Mouse (Mus musculus) 3134 (cell line): ENCODE measurements at regions not wholly inside any gene's neighbourhood (a gene's known extent, or its start where the extent isn't known, plus 50 kb on each side); places are given as distances from the start of the nearest gene placed in this dataset.

Source experiments
- DNase-seq: peaks from one replicate; pipeline ENCODE4 v3.0.0-alpha.2; 2011; ENCODE audit warnings: low spot score; ENCODE audit not compliant: insufficient read length; ENCODE audit errors: extremely low read depth

DNA sequence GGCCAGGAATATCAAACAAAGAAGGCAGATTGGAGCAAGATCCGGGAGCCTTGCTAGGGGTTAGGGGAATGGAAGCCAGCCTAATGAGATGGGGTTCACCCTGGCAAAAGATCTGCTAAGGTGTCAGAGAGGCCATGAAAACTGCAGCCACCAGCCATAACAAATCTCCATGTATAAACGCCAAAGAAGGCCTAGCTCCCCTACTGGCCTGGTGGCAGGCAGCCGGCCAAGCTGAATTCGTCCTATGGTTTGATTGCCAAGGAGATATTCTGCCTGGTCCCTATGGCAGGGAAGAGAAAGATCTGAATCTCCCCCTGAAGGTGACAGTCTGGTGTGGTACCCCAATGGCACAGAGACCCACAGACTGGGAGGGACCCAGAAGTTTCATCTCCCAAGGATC is 104.8 kb upstream of the E030018B13Rik start:
- no peak for DNase-seq

DNA sequence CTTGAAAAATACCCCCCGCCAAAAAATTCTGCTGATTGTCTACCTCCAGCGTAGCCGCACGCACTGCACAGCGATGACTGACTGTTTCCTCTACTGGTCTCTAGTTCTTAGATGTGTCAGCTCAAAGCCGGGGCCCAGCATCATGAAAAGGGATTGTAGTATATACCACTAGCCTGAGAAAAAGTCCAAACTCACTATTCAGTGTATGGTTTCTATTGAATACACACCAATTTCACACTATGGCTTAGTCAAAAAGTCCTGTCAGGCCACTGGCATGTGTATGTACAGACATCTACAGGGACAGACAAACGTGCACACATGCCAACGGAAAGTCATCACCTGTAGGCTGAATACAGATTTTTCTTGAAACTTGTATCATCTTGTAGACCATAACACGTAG is 101.1 kb upstream of the E030018B13Rik start:
- DNase-seq = no peak

DNA sequence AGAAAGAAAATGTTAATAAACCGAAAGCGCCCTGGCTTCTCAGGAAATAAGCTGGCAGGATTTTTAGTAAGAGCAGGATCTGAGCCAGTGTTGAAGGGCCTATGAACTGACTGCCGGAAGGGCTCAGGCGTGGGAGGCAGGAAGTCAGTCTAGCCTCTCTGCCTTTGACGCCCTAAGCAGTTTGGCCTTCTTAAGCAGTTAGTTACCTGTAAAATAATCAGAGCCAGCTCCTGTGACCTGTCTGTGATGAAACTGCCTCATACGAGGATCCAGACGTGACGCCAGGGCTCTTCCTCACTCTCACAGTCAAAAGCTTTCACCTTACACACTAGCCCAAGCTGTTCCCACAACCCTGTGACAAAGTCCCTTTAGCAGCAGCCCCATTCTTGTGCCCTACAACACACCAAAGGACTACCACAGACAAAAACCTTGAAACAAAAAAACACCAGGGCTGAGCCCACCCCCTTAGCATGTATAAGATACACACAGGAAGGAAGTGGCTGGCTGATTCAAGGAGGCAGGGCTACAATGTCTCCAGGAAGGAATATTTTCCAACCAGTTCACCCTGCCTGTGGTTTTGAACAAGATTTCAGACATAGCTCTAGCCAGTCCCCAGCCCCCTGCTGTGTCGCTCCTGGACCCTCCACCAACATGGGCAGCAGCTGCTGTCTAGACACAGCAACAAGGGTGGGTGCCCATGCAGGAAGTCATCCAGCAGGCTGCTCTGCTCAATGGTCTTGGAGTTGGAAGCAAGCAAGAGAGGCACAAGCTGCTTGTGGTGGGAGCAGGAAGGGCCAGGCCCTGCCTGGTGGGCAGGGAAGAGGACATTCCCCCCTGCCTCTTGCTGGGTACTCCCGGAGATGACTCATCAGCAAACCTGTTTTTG is 100.4 kb upstream of the E030018B13Rik start:
- peak; percentile 75 for DNase-seq

DNA sequence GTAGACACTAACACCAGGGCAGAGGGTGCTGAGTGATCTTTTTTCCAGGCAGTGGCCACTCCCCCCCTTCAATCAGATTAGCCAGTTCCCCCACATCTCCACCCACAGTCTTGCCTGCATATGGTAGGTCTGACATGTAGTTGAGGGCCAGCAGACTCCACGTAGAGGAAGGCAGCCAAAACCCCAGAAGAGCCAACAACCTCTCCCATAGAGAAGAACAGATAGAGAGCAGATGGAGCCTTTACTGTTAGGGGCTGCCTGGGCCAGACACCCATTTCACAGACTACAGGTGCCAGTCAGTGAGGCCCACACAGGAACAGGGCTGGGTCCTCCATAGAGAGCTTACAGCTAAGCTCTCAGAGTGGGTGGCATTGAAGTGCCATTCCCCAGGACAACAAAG is 99.2 kb upstream of the E030018B13Rik start:
- no peak for DNase-seq

DNA sequence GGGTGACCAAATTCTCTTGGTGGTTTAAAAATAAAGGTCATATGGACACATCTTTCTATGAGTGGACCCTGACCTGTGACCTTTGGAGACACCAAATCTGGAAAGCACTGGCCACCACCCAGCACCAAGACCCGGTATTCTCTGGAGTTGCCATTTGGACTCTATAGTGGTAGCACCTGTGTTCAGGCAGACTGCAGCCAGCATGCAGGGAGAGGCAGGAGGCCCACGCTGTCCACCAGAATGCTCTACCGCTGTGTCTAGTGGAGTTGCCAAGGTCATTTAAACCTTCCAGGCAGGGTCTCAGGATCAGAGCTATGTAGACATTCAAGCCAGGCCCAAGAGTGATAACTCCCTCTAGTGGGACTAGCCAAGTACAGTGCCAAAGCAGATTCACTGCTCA is 98.6 kb upstream of the E030018B13Rik start:
- DNase-seq = no peak

DNA sequence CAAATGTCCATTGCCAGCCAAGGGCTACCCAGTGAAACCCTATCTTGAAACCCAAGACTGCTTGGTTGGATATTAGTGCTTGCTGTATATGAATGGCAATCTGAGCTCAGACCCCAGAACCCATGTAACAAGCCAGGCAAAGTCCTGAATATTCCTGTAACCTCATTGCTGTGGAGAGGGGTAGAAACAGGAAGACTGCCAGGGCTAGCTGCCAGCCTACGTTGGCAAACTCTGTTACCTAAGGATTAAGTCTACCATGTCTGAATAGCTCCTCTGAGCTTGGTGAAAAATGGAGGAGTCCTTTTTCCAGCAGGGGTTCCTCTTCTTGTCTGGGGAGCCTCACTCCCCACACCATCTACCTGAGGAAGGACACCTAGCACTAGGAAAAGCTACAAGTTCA is 96.4 kb upstream of the E030018B13Rik start:
- no peak for DNase-seq

DNA sequence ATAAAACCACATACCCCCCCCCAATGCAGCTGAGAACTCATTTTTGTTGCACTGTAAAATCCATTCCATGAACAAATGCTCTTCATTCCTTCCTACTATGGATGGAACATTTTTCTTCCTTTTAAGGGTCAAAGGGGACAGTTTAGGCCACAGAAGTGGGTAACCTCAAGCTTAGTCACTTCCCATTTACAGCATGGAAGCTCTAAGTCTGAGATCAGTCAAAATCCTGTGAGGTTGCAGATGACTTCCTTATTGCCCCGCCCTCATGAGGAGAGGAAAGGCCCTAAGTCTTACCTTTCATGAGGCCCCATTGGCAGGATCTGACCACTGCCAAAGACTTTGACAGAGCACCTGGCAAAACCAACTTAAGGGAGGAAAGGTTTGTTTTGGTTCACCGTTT is 94.7 kb upstream of the E030018B13Rik start:
- DNase-seq = no peak

DNA sequence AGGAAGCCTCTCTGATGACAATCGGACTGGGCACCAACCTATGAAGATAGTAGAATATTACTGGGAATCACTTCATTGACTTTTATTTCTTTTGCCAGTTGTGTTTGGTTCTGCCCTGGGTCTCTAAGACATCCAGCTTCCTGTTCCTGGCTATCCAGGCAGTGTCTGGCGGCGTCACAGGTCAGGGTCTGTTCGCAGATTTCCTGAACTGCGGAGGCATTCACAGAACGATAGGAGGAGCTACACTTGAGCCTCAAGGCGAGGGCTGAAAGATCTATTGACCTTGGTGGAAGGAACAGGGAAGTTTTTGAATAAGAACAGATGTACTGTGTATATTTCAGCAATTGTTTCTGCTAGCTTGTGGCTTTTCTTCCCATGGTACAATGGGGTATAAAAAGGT is 92.6 kb upstream of the E030018B13Rik start:
- no peak for DNase-seq

DNA sequence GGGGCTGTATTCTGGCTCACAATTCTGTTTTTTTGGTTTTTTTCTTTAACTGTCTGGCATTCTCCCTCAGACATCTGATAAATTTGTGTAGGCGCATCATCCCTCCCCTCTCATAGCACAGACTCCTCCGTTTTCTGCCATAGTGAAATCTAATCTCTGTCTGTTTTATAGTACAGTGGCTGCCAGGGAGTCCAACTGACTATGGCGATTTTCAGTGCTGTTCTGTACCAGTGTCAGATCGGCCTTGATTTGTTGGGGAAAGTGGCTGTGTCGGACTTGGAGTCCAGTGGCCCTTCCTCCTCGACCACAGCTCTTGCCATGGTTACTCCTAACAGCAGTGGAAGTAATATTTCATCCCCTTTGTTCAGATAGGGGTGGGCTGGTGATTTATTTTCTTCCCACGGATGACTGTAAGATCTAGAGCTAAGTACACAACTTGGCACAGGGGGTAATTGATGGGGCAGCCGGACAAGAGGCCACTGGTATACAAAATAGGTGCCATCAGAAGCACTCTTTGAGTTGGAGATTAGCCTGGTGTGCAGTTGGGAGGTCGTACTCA is 87.2 kb upstream of the E030018B13Rik start:
- no peak for DNase-seq

DNA sequence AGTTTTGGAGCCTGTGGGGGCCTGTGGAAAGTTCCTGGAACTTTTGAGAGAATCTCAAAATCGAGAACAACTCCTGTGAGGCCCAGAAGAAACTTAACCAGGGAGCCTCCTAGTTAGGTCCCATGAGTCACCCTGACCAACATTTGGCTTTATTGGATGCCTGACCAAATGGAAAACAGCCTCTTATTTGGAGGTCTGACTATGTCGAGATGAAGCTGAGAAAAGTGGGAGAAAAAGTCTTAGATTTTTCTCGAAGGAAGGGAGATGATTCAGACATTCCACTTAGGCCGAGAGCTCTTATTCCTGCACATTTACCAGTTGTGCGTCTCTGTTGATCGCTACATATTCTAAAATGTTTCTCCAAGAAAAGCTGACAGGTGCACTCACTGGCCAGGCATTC is 83.0 kb upstream of the E030018B13Rik start:
- DNase-seq = peak; percentile 30

DNA sequence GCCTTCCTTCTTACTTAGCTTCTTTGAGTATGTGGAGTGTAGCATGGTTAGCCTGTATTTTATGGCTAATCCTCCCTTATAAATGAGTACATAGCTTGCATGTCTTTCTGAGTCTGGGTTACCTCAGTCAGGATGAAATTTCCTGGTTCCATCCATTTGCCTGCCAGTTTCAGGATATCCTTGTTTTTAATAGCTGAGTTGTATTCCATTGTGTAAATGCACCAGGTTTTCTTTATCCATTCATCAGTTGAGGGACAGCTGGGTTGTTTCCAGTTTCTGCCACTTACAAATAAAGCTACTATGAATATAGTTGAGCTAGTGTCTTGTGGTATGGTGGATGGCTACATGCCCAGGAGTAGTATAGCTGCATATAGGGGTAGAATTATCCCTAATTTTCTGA is 80.7 kb upstream of the E030018B13Rik start:
- no peak for DNase-seq
